Mouse (Mus musculus) left cerebral cortex, adult 2 months (tissue): ENCODE results near the gene Ugt1a7c. TPM values are rescaled to one million over a fixed set of nuclear protein-coding genes. Genes with fewer than 3 reads are reported as not detected.
"Not testable (repeated sequence)": the region's sequence is repeated elsewhere in the genome, so short reads cannot be mapped to it uniquely, and the experiment has no call there.

Source experiments
- DNase-seq, 2 experiments: peaks; one replicate each; pipeline ENCODE4 v3.0.0; 2021 to 2022; ENCODE audit warnings: low spot score in 2 of 2, mixed read lengths in 1 of 2; ENCODE audit errors: extremely low spot score in 1 of 2
- H3K27ac ChIP-seq: fragments of 200-600 bp; 2 replicates; pipeline ENCODE4 v1.8.1; 2022
- H3K4me3 ChIP-seq: fragments of 200-600 bp; 2 replicates; pipeline ENCODE4 v1.8.1; 2022
- CTCF ChIP-seq: fragments of 200-600 bp; IDR thresholded peaks from 2 replicates; pipeline ENCODE4 v1.8.1; 2022; ENCODE audit warnings: antibody characterized with exemption, mild to moderate bottlenecking, moderate library complexity
- intact Hi-C: fragments of 180-260 bp; cut with DNase I; formaldehyde crosslinking; loops from one replicate; pipeline ENCODE4 v1.15.1; 2025
- long read RNA-seq, 2 experiments: library from polyadenylated mRNA; stranded (forward); transcript quantifications; one replicate each; pipeline ENCODE4 v2.0.0; 2021; ENCODE audit warnings: borderline mapping rate in 2 of 2
- total RNA-seq, 2 experiments: library from RNA; stranded (reverse); gene quantifications; 2 replicates each; pipeline ENCODE4 v1.2.3; 2021

Ugt1a7c gene
- under 1 TPM; 0.54 to 0.82 TPM for total RNA-seq
- long read RNA-seq, experiment 1, result 0 reads
- long read RNA-seq, experiment 2, partial matches to known transcripts, result 0 of 2 reads
- long read RNA-seq, experiment 2, other reads (novel, unspliced or antisense), result 0 of 2 reads

GRCm38 (mm10) chr1:88094941-88095492 is at the start of gene Ugt1a7c:
Gene Ugt1a7c, plus strand, starts transcription at chr1:88095062.
- intact Hi-C loops, result no loop called here
- no peak for TF ChIP-seq CTCF
- H3K4me3 ChIP-seq, result no peak within 1 kb of the TSS
- no peak for DNase-seq
- no peak within 1 kb of the TSS for H3K27ac ChIP-seq

- DNase-seq, intact Hi-C loops, H3K4me3 ChIP-seq, H3K27ac ChIP-seq: not testable (repeated sequence)
Observed at GRCm38 (mm10) chr1:88047408-88047807, 47.5 kb upstream of the Ugt1a7c start.

GRCm38 (mm10) chr1:88055088-88055487 is 39.8 kb upstream of the Ugt1a7c start, which contains the start of gene Ugt1a10:
Gene Ugt1a10, plus strand, starts transcription at chr1:88055388.
- H3K4me3 ChIP-seq, result no peak within 1 kb of the TSS
- no peak for TF ChIP-seq CTCF
- intact Hi-C loops, result no loop called here
- no peak for DNase-seq
- no peak within 1 kb of the TSS for H3K27ac ChIP-seq

- H3K4me3 ChIP-seq, DNase-seq, intact Hi-C loops, H3K27ac ChIP-seq: not testable (repeated sequence)
Observed at GRCm38 (mm10) chr1:88066472-88067102, 28.3 kb upstream of the Ugt1a7c start.

GRCm38 (mm10) chr1:88070495-88070894 is 24.4 kb upstream of the Ugt1a7c start, which contains the start of gene Ugt1a9:
Gene Ugt1a9, plus strand, starts transcription at chr1:88070800.
- no peak for TF ChIP-seq CTCF

GRCm38 (mm10) chr1:88070902-88071301 is 24.0 kb upstream of the Ugt1a7c start:
- TF ChIP-seq CTCF, result no peak
- intact Hi-C loops, result no loop called here
- H3K4me3 ChIP-seq, result no peak overlapping the region

More at GRCm38 (mm10) chr1:88070495-88070894, 24.4 kb upstream of the Ugt1a7c start, which contains the start of gene Ugt1a9:
- H3K27ac ChIP-seq, result no peak within 1 kb of the TSS
- intact Hi-C loops, result no loop called here
- H3K4me3 ChIP-seq, result no peak within 1 kb of the TSS
- no peak for DNase-seq

GRCm38 (mm10) chr1:88074471-88074870 is 20.4 kb upstream of the Ugt1a7c start:
- no peak overlapping the region for H3K27ac ChIP-seq

More at GRCm38 (mm10) chr1:88070902-88071301, 24.0 kb upstream of the Ugt1a7c start:
- no peak overlapping the region for H3K27ac ChIP-seq
- no peak for DNase-seq

GRCm38 (mm10) chr1:88077128-88077527 is 17.7 kb upstream of the Ugt1a7c start:
- TF ChIP-seq CTCF, result no peak
- DNase-seq, result no peak
- no peak overlapping the region for H3K27ac ChIP-seq
- intact Hi-C loops, result no loop called here
- no peak overlapping the region for H3K4me3 ChIP-seq

More at GRCm38 (mm10) chr1:88074471-88074870, 20.4 kb upstream of the Ugt1a7c start:
- TF ChIP-seq CTCF, result no peak
- intact Hi-C loops, result no loop called here
- no peak for DNase-seq
- no peak overlapping the region for H3K4me3 ChIP-seq

- intact Hi-C loops, result no loop called here
- no peak for TF ChIP-seq CTCF
- Histone ChIP-seq H3K27ac (no peak overlapping the region), H3K4me3 (no peak overlapping the region)
- no peak for DNase-seq
Observed at GRCm38 (mm10) chr1:88081670-88082069, 13.2 kb upstream of the Ugt1a7c start.

- no peak for TF ChIP-seq CTCF
- no peak overlapping the region for H3K4me3 ChIP-seq
- intact Hi-C loops, result no loop called here
- no peak for DNase-seq
- H3K27ac ChIP-seq, result no peak overlapping the region
Observed at GRCm38 (mm10) chr1:88086125-88086524, 8.7 kb upstream of the Ugt1a7c start.

- intact Hi-C loops, result no loop called here
- DNase-seq, result no peak
- Histone ChIP-seq H3K4me3 (no peak within 1 kb of the TSS), H3K27ac (no peak within 1 kb of the TSS)
- TF ChIP-seq CTCF, result no peak
Observed at GRCm38 (mm10) chr1:88087513-88087912, 7.3 kb upstream of the Ugt1a7c start, which contains the start of gene Ugt1a8. Gene Ugt1a8, plus strand, starts transcription at chr1:88087813.

- no peak for DNase-seq
- H3K27ac ChIP-seq, result no peak overlapping the region
- no peak overlapping the region for H3K4me3 ChIP-seq
- intact Hi-C loops, result no loop called here
- no peak for TF ChIP-seq CTCF
Observed at GRCm38 (mm10) chr1:88092341-88092740, 2.5 kb upstream of the Ugt1a7c start.
